Mouse (Mus musculus): ENCODE measurements at regions not wholly inside any gene's neighbourhood (a gene's known extent, or its start where the extent isn't known, plus 50 kb on each side); places are given as distances from the start of the nearest gene placed in this dataset.
"Not testable (repeated sequence)": the region's sequence is repeated elsewhere in the genome, so short reads cannot be mapped to it uniquely, and the experiment has no call there.

DNA sequence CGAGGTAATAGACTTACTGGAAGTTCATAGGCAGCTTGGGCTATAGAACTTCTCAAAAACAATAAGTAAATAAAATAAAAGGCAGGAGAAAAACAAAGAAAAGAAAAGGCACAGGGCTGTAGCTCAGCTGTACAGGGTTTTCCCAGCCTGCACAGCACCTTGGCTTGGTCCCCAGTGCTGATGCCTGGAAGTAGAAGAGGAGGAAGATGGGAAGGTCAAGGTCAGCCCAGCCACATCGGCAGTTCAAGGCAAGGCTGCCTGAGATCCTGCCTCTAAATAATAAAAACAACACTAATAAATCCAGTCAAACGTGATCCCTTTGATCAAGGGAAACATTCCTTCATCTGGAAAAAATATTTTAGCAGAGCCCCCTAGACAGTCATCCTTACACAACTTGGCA lies 103.1 kb downstream of the Cenpf start:
- no peak for DNase-seq (ENCODE audit: low read depth)

GRCm38 (mm10) chr1:189581427-189581826 lies 106.5 kb downstream of the Cenpf start:
- DNase-seq (ENCODE audit: low read depth): no peak

DNA sequence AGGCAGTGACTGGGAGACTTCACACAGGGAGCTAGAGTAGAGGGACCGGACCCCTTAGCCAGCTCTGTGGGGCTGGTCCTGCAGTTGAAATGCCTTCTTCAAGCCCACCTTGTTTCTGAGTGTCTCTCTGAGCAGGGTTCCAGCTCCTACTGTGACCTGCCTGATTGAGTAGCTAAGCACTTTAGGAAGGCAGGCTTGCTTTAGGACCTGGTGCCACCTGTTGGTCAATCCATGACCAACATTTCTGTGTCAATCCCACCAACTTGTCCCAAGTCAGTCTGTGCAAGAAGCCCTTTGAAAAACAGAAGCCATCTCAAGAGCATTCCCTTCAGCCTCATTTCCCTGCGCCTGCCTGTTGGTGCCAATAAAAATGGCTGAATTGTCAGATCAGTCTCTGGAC lies 108.5 kb downstream of the Cenpf start:
- DNase-seq (ENCODE audit: low read depth): peak; percentile 4

GRCm38 (mm10) chr1:189576311-189577002 lies 111.4 kb downstream of the Cenpf start:
- DNase-seq (ENCODE audit: low read depth): no peak

DNA sequence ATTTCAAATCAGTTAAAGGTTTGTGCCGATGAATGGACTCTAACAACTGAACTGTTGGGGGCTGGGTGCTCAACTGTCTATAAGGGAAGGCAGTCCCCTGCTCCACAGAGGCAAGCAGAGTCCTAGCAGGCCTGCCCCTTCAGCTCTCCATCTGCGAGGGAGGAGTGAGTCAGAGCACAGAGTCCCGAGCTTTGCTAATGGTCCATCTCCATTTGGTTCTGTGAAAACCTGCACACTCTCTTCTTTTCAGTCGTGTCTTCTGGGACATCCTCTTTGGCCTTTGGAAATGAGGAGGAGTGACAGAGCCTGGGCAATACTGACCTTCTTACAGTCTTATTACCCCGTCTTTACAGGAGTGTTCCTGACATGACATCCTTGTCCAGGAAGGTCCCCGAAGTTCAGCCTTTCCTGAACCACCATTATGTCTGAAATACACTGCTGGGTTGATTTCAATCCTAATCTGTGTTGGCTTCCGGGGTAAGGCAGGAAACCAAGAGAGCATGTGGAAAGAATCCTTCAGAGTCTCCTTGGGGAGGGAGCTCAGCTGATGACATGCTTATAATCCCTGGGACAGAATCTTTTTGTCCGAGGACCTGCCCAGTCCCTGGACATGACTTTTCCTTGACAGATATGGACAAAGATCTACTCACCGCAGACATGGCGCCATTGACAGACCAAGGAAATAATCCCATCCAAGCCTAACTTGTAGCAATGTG lies 112.2 kb downstream of the Cenpf start:
- no peak for DNase-seq (ENCODE audit: low read depth)

GRCm38 (mm10) chr1:189566491-189566890 lies 121.4 kb downstream of the Cenpf start:
- no peak for DNase-seq (ENCODE audit: low read depth)

GRCm38 (mm10) chr1:189561831-189562230 lies 126.1 kb downstream of the Cenpf start:
- no peak for DNase-seq (ENCODE audit: low read depth)

DNA sequence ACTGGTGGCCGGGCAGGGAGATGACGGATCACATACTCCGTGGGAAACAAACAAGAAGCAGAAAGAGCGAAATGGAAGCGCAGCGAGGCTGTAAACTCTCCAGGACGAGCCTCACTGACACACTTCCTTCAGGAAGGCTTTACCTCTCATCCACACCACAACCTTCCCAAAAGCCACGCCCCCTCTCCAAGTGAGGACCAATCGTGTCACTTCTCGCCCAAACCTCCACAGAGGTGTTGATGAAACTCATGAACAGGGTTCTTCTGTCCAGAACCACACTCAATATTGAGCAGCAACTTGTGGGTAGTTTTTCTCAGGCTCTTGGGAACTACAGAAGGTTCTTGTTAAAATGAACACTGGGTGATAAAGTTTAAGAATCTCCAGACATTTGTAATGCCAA lies 127.3 kb downstream of the Cenpf start:
- DNase-seq (ENCODE audit: low read depth): no peak

GRCm38 (mm10) chr1:189550851-189551250 lies 137.0 kb downstream of the Cenpf start:
- no peak for DNase-seq (ENCODE audit: low read depth)

DNA sequence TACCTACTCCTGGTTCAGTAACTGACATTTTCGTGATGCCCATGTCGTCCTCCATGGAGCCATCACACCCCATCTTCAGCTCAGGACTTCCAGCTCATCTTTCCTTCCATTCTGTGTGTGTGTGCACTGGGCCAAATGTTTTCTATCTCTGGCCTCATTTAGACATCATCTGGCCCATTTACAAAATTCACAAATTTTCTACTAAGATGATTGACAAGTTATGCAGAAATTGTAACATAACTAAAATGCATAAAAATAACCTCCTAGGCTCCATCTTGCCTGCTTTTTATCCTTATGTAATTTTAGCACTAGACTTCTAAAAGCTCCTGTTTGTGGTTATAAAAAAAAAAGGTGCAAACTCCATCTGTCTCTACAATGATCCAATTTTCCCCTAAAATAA lies 130.8 kb upstream of the Kcnk2 start:
- no peak for DNase-seq (ENCODE audit: low read depth)

DNA sequence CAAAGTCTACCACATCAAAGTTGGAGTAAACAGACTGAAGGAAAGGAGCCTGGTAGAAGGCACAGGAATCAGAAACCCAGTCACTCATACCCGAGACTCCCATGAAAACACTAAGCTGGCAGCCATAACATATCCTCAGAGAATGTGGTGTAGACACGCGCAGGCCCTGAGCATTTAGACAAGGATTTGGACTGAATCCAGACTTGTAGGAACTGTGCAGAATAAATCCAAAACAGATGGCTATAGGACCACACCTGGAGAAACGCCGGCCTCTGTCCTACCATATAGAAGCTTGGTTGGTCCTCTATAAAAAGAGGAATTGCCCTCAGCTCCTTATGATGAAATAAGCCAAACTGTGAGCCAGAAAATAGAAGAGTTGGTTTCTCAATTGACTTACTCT lies 124.3 kb upstream of the Kcnk2 start:
- DNase-seq (ENCODE audit: low read depth): no peak

DNA sequence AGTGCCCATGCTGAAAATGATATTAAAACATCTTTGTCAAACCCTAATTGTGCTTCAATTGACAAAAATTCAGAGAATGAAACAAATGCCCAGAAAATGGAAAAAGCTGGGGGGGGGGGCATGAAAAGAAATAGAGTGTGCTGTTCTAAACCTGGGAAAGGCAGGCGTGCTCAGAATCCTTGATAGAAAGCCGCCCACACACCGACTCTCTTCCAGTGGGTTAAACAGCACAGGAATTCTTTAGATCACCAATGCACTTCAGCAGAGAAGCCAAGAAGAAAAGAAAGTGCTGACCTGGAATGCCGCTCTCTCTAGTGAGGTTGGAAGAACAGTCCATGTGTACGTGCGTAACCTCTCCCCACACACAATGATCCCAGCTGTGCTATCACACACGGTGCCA lies 113.4 kb upstream of the Kcnk2 start:
- DNase-seq (ENCODE audit: low read depth): no peak

- no peak for DNase-seq (ENCODE audit: low read depth)
Observed at GRCm38 (mm10) chr1:189513358-189513757, 111.3 kb upstream of the Kcnk2 start.

DNA sequence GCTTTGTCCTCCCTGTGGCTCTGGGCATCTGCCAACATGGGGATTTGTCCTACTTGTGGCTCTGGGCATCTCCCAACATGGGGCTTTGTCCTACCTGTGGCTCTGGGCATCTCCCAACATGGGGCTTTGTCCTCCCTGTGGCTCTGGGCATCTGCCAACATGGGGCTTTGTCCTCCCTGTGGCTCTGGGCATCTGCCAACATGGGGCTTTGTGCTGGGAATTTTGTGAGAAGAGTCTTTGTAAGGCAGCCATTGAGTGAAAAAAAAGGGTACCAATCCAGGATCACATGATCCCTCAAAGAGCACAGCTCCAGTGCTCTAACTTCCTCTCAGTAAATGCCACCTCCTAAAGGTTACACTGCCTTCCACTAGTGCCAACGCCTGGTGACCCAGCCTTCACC lies 105.2 kb upstream of the Kcnk2 start:
- DNase-seq (ENCODE audit: low read depth): not testable (repeated sequence)

DNA sequence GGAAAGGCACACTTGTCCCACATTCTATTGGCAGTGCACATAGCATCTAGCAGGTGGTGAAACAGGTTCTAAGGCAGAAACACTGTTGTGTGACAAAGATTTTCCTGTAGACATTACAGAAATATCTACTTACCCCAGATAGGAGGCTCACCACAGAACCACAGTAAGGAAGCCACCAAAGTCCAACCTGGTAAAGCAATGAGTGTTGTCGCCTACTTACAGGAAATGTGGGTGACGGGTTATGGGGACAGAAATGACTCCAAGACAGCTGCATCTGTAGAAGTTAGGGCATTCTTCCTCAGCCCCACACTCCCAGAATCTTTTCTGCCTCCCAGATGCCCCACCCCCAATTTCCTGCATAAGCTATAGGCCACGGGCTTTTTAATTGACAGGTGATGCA lies 97.6 kb upstream of the Kcnk2 start:
- DNase-seq (ENCODE audit: low read depth): no peak

DNA sequence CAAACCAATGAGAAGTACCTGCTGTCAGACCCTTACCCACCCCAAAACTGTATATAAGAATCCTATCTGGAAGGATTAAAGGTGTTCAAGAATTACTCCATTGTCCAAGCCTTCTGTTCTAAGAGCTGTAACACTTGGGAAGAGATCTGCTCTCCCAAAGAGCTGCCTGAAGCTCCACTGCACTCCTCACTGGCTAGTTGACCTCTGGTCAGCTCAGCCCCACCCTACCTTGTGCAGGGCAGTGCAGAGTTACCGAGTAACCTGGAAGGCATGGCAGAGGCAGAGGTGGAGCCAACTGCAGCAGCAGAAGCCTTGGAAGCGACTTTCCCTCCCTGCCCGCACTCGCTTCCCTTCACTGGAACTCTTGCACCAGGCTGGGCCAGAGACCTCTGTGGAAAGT lies 97.1 kb upstream of the Kcnk2 start:
- no peak for DNase-seq (ENCODE audit: low read depth)

- DNase-seq (ENCODE audit: low read depth): no peak
Observed at GRCm38 (mm10) chr1:189497031-189497430, 95.0 kb upstream of the Kcnk2 start.

DNA sequence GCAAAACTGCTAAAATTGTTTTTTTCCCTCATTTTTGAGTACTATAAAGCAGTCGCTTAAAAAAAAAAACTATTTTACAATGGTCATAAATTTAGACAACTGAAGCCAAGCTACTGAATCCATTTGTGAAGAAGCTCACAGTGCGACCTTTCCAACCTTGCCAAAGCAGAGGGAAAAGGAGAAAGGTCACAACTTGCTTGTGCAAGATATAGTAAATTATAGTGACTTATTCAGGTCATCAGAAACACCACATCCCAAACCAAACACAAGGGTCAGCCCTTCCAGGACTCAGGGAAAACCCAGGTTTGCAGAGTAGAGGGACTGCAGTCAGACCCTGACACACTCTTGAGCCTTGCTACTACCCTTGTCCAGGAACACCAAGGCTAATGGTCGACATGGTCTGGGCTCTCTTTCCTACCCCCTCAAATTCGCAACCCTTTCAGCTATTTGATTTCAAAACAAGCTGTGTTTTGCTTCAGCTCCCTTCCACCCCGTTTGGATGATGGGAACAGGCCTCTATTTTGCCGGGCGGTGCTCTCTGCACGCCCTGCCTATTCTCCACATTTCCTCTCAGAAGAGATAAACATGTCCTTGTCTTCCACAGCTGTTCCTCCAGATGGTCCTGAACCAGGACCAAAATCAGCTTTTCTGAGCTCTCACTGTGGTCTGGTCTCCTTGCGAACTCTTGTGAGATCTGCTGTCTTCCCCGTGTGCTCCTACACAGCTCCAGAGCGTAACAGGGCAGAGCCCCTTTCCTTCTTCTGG lies 93.5 kb upstream of the Kcnk2 start:
- no peak for DNase-seq (ENCODE audit: low read depth)

- DNase-seq (ENCODE audit: low read depth): no peak
Observed at GRCm38 (mm10) chr1:189494896-189495295, 92.8 kb upstream of the Kcnk2 start.

GRCm38 (mm10) chr1:189485336-189485735 lies 83.3 kb upstream of the Kcnk2 start:
- DNase-seq (ENCODE audit: low read depth): no peak

GRCm38 (mm10) chr1:189483331-189483730 lies 81.3 kb upstream of the Kcnk2 start:
- no peak for DNase-seq (ENCODE audit: low read depth)

DNA sequence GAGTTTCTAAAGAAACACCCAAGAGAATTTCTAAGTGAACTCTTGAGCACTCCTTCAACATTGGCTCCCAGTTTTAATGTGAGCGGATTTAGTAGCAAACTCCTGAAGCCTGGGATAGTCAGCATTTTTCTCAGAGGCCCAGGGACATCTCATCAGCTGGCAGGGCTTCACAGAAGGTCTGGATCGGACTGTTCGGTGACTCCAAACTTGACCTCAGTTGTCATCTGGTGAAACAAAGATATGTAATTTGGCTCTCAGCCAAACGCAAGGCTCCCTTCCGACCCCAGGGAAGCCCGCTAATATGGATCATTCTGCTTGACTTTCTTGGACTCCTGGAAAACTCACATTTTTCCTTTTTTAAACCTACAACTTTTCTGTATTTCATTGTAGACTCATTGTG lies 76.0 kb upstream of the Kcnk2 start:
- DNase-seq (ENCODE audit: low read depth): no peak

DNA sequence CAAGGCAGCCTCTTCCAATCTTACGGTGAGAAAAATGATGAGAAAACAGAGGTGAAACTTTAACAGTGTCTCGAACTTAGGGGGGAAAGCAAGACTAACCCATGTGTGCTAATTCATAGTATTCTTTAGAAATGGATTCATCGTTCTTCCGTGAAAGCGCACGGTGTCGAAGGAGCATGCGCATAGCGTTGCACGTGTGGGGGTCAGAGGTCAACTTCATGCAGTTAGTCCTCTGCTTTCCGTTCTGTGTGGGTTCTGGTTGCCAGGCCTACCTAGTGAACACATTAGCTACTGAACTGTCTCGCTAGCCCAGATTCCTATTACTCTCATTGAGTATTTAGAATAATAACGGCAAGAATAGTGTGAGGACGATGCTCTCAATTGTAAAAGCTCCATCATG lies 74.7 kb upstream of the Kcnk2 start:
- DNase-seq (ENCODE audit: low read depth): no peak

All from c-Kit-positive CD71-negative TER-119-negative erythroid progenitor cells, embryonic 14.5 days (primary cell).